Mouse (Mus musculus): ENCODE data around the gene Usp30. TPM values are rescaled to one million over a fixed set of nuclear protein-coding genes. Genes with fewer than 3 reads are reported as not detected.

Usp30 gene
- polyA plus RNA-seq, 1 experiment = not detected

DNA sequence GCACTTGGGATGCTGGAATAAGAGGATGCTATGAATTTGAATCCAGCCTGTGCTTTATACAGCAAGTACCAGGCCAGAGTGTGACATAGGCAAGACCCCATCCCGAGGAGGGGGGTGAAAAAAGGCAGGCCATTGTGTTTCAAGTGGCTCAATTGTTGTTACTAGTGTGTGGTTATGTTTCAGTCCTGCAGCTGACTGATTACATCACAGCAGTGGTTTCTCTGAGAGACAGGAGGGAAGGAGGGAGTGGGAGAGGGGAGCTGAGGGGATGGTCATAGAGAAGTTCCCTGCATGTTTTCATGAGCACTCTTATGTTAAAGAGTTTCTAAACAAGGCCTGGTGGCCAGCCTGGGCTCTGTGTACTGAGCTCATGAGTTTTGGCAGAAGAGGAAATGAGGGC is 37.5 kb downstream of the Usp30 start:
- no peak overlapping the region for H3K27ac ChIP-seq (ENCODE audit: insufficient read depth, low read depth, low read length)
- WGBS = 79% methylated on average over 1 of the region's 1 CpGs
- peaks cover 17% of the 10 kb centered on the region for H3K4me1 ChIP-seq (ENCODE audit: control insufficient read depth, insufficient read depth, low read length)
- no peak overlapping the region for H3K4me3 ChIP-seq (ENCODE audit: insufficient read depth, low read depth, low read length)
- TF ChIP-seq CTCF (IDR thresholded peaks at IDR 0.05; ENCODE audit: insufficient read depth, low read depth, low read length) (no peak), POLR2A (IDR thresholded peaks at IDR 0.05; ENCODE audit: insufficient read depth, low read depth, low read length) (no peak)

DNA sequence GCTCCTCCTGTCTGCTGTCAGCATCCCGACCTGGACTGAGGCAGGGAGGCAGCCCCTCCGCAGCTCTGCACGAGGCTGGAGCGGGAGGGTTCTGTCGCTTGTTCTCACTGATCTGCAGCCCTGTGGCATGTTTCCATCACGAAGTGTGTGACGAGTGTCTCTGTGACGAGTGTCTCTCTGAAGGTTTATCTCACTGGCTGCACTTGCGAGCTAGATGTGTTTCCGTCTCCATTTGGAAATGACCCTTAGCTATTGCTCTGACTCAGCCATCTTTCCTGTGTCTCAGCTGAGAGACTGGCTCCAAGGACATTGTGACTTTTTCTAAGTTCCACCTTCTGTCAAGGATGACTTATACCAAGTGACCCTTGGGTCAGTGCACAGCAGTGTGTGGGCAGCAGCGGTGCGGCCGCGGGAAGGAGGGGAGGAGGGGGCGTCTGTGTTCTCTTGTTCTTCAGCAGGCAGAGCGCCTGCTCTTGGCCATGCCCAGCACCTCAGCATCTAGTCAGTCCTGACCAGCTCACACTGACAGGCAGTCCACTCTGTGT is 41.2 kb downstream of the Usp30 start:
- Histone ChIP-seq H3K4me3 (ENCODE audit: insufficient read depth, low read depth, low read length) (no peak overlapping the region), H3K4me1 (ENCODE audit: control insufficient read depth, insufficient read depth, low read length) (peaks cover 11% of the 10 kb centered on the region; the same call in 1 of the 2 replicates), H3K27ac (ENCODE audit: insufficient read depth, low read depth, low read length) (no peak overlapping the region)
- 92% methylated on average over 16 of the region's 16 CpGs for WGBS
- TF ChIP-seq CTCF (IDR thresholded peaks at IDR 0.05; ENCODE audit: insufficient read depth, low read depth, low read length) (no peak), POLR2A (IDR thresholded peaks at IDR 0.05; ENCODE audit: insufficient read depth, low read depth, low read length) (no peak)

DNA sequence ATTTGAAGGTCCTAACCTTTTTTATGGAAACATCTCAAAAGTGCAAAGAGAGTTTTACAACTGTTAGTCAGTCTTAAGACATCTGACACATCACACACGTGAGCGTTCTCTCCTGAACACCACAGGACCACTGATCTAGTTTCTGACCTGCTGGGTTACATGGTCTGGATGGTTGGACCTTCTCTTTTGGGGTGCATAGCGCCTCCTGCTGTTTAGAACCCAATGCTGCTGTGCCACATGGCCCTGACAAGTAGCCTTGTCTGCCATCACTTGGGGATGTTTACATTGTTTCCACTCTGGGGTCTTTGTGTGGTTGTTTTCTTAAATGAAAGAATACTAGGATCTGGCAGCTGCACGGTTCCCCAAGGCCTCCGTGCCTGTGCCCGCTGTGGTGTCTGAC is 48.1 kb downstream of the Usp30 start:
- Histone ChIP-seq H3K4me3 (ENCODE audit: insufficient read depth, low read depth, low read length) (no peak overlapping the region), H3K27ac (ENCODE audit: insufficient read depth, low read depth, low read length) (no peak overlapping the region), H3K4me1 (ENCODE audit: control insufficient read depth, insufficient read depth, low read length) (no peaks in the 10 kb centered on the region)
- TF ChIP-seq CTCF (IDR thresholded peaks at IDR 0.05; ENCODE audit: insufficient read depth, low read depth, low read length) (no peak), POLR2A (IDR thresholded peaks at IDR 0.05; ENCODE audit: insufficient read depth, low read depth, low read length) (no peak)
- WGBS = 82% methylated on average over 6 of the region's 6 CpGs

DNA sequence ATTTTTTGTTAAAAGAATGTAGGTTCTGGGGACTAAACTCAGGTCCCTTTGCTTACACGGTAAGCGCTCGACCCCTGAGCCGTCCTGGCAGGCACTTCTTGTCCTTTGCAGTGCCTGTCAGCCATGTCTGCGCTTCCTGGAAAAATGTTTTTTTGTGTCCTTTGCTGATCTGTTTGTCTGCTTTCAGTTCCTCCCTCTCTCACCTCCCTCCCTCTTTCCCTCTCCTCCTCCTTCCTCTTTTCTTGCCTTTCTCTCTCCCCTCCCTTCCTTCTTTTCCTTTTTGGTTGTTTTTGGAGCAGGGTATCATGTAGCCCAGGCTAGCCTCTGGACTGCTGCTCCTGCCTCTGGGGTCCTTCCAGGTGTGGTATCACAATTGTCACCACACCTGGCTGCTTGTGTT is 49.8 kb downstream of the Usp30 start:
- Histone ChIP-seq H3K27ac (ENCODE audit: insufficient read depth, low read depth, low read length) (no peak overlapping the region), H3K4me1 (ENCODE audit: control insufficient read depth, insufficient read depth, low read length) (no peaks in the 10 kb centered on the region), H3K4me3 (ENCODE audit: insufficient read depth, low read depth, low read length) (no peak overlapping the region)
- TF ChIP-seq CTCF (IDR thresholded peaks at IDR 0.05; ENCODE audit: insufficient read depth, low read depth, low read length) (no peak), POLR2A (IDR thresholded peaks at IDR 0.05; ENCODE audit: insufficient read depth, low read depth, low read length) (no peak)
- WGBS = 84% methylated on average over 5 of the region's 5 CpGs

DNA sequence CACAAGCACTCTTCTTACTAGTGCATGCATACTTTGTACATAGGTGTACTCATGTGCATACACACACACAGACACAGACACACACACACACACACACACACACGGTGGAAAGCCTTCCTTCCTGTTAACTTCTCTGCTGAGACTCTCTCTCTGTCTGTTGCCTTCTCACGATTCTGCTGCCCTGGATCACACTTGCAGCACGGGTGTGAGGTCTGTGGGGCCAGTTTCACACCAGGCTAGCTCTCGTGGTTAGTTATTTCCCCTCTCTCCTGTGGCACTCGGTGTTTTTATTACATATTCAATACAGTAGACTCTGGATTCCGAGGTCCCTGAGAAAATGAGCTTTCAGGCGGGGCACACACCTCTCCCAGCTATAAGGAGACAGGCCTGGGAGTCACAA is 51.3 kb downstream of the Usp30 start:
- no peak for TF ChIP-seq POLR2A (IDR thresholded peaks at IDR 0.05; ENCODE audit: insufficient read depth, low read depth, low read length)
- TF ChIP-seq CTCF (IDR thresholded peaks at IDR 0.05; ENCODE audit: insufficient read depth, low read depth, low read length) = no peak
- 85% methylated on average over 7 of the region's 7 CpGs for WGBS

DNA sequence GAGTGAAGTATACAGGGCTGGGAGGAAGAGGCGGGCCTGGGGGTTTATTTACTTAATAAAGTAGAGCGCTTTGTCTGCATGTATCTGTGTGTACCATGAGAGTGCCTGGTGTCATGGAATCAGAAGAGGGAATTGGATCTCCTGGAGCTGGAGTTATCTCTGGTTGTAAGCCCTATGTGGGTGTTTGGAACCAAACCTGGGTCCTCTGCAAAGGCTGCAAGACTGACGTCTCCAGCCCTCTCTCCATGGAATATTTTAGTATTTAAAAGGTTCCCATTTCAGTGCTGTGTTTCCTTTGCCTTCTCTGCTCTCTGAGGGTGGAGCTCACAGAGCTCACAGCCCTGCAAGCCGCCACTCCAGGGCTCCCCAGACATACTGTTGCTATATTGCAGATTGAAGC is 54.5 kb downstream of the Usp30 start:
- no peaks in the 10 kb centered on the region for H3K4me1 ChIP-seq (ENCODE audit: control insufficient read depth, insufficient read depth, low read length)
- no peak overlapping the region for H3K4me3 ChIP-seq (ENCODE audit: insufficient read depth, low read depth, low read length)
- TF ChIP-seq CTCF (IDR thresholded peaks at IDR 0.05; ENCODE audit: insufficient read depth, low read depth, low read length) (no peak), POLR2A (IDR thresholded peaks at IDR 0.05; ENCODE audit: insufficient read depth, low read depth, low read length) (no peak)
- WGBS = 78% methylated on average over 4 of the region's 4 CpGs
- H3K27ac ChIP-seq (ENCODE audit: insufficient read depth, low read depth, low read length) = no peak overlapping the region

More for the DNA sequence above, 51.3 kb downstream of the Usp30 start:
- Histone ChIP-seq H3K4me1 (ENCODE audit: control insufficient read depth, insufficient read depth, low read length) (no peaks in the 10 kb centered on the region), H3K4me3 (ENCODE audit: insufficient read depth, low read depth, low read length) (no peak overlapping the region), H3K27ac (ENCODE audit: insufficient read depth, low read depth, low read length) (no peak overlapping the region)

DNA sequence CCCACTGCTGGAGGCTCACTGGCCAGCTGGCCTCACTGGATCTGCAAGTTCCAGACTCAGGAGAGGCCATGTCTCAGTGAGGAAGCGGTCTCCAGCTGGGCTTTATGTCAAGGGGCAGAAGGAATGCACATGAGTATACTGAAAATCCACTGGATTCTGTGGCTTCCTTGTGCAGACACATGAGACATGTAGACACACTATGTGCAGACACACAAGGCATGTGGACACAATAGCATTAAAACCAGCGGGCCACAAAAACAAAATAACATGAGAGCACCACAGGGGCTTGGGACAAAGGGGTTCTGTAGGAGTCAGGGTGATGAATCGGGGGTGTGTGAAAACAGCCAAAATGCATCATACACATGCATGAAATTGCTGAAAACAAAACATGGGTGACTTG is 60.7 kb downstream of the Usp30 start:
- no peak overlapping the region for H3K4me3 ChIP-seq (ENCODE audit: insufficient read depth, low read depth, low read length)
- 91% methylated on average over 3 of the region's 3 CpGs for WGBS
- H3K4me1 ChIP-seq (ENCODE audit: control insufficient read depth, insufficient read depth, low read length) = peaks cover 11% of the 10 kb centered on the region; the same call in 1 of the 2 replicates
- no peak overlapping the region for H3K27ac ChIP-seq (ENCODE audit: insufficient read depth, low read depth, low read length)
- TF ChIP-seq CTCF (IDR thresholded peaks at IDR 0.05; ENCODE audit: insufficient read depth, low read depth, low read length) = no peak
- TF ChIP-seq POLR2A (IDR thresholded peaks at IDR 0.05; ENCODE audit: insufficient read depth, low read depth, low read length) = no peak

DNA sequence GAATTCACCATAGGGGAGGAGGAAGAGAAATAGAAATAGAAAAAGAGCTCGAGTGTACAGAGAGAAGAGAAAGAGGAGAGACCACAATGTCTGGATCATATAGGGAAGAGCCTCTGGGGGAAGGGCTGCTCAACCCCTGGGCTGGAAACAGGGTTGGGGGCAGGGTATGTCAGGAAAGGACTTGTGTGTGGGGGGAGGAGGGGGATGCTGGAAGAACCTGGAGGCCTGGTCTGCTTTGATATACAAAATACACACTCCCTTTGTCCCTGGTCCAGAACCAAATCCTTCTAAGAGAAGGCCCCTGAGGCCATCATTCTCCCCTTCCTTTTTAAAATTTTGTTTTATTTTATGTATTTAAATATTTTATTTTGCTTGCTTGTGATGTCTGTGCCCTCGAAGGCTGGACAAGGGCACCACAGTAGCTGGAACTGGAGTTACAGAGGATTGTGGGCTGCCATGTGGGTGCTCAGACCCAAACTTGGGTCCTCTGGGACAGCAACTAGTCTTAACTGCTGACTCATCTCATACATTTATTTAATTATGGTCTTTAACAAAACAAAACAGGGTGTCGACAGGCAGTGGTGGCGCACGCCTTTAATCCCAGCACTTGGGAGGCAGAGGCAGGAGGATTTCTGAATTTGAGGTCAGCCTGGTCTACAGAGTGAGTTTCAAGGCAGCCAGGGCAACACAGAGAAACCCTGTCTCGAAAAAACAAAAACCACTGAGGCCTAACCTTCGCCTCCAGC is 61.4 kb downstream of the Usp30 start:
- Histone ChIP-seq H3K4me1 (ENCODE audit: control insufficient read depth, insufficient read depth, low read length) (peaks cover 15% of the 10 kb centered on the region; the same call in 1 of the 2 replicates), H3K27ac (ENCODE audit: insufficient read depth, low read depth, low read length) (no peak overlapping the region), H3K4me3 (ENCODE audit: insufficient read depth, low read depth, low read length) (no peak overlapping the region)
- no peak for TF ChIP-seq CTCF (IDR thresholded peaks at IDR 0.05; ENCODE audit: insufficient read depth, low read depth, low read length)
- TF ChIP-seq POLR2A (IDR thresholded peaks at IDR 0.05; ENCODE audit: insufficient read depth, low read depth, low read length) = no peak
- 79% methylated on average over 7 of the region's 7 CpGs for WGBS
